Mouse (Mus musculus): ENCODE results near the gene Tsx. TPM values are rescaled to one million over a fixed set of nuclear protein-coding genes. Genes with fewer than 3 reads are reported as not detected.

Gene Tsx
- 0.61 TPM for polyA plus RNA-seq (2017; shearing (Covaris generic))

DNA sequence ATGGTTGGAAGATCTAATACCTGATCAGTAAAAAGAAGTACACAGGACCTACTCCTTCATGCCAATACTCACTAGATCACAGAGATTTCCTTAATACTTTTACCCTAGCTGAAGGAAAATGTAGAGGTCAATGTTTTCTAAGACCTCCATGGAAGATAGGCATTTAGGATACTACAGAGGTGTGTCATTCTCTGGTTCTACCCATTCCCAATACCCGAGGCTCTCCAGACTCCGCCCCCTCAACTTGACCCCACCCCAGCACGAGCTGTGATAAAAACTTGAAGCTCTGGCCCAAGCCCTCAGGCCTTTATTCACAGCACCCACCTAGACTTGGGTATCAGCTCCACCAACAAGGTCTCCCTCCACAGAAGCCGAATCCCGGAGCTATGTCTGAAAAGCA, at the start of gene Tsx:
TSS of gene Tsx (plus strand) at position 301 of the 400 bp plus-strand sequence.

DNA sequence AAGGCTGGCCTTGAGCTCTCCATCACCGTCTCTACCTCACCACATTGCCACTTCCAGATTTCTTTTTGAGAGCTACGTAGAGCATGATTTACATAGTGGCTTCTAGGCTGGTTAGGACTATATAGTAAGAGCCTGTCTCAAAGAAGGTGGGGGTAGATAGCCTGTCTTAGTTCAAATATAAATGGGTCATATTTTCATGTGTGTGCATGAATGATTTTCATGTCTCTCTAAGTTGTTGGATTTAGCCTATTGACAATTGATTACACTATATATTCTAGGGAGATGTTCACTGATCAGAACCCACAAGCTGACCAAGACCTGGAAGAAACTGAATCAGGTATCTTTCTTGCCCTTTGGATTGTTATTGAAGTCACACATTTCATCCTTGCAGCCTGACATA, 7.4 kb downstream of the Tsx start, which contains the start of gene Gm26992:
TSS of gene Gm26992 (plus strand) at position 301 of the 400 bp plus-strand sequence.

Other genes with a start within 250 kb of the Tsx start
- gene Nap1l2, start 227.8 kb upstream of the Tsx start, polyA plus RNA-seq (2017; shearing (Covaris generic)): not detected
- not detected for gene Cdx4, start 93.1 kb upstream of the Tsx start, polyA plus RNA-seq (2017; shearing (Covaris generic))
- gene Chic1, start 58.0 kb upstream of the Tsx start, polyA plus RNA-seq (2017; shearing (Covaris generic)): 5.3 TPM
- gene Gm26992, start 7.5 kb downstream of the Tsx start, polyA plus RNA-seq (2017; shearing (Covaris generic)): not detected
- not detected for gene Zcchc13, start 216.1 kb downstream of the Tsx start, polyA plus RNA-seq (2017; shearing (Covaris generic))